Mouse (Mus musculus) layer of hippocampus, adult 8-10 months (tissue): ENCODE data around the gene Cxcr5. TPM values are rescaled to one million over a fixed set of nuclear protein-coding genes. Genes with fewer than 3 reads are reported as not detected.
"Not testable (repeated sequence)": the region's sequence is repeated elsewhere in the genome, so short reads cannot be mapped to it uniquely, and the experiment has no call there.

Experiments used
- DNase-seq, 2 experiments: peaks; one replicate each; pipeline ENCODE4 v3.0.0; 2022; ENCODE audit warnings: low spot score in 2 of 2
- total RNA-seq, 4 experiments: library from RNA; stranded (reverse); gene quantifications; 2 replicates each; pipeline ENCODE4 v1.2.4; 2022

Cxcr5 gene
- total RNA-seq, 4 experiments from 2014 or later: not detected

DNA sequence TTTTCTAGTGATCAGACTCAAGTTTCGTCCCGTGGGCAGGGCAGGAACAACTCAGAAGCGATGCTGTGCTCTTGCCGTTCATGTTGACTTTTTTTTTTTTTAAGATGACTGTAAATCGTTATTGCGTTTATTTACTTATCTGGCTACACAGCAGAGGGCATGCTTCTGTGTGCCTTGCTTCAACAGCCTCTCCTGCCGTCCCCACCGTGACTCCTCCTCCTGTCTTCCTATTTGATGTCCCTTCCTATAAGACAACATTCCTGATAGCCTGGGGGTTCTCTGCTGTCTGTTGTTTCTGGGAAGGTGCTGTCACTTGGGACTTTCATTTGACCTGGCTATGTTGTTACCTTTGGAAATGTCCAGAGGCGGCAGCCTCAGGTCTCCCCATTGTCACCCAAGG is 26.9 kb upstream of the Cxcr5 start:
- DNase-seq: no peak

DNA sequence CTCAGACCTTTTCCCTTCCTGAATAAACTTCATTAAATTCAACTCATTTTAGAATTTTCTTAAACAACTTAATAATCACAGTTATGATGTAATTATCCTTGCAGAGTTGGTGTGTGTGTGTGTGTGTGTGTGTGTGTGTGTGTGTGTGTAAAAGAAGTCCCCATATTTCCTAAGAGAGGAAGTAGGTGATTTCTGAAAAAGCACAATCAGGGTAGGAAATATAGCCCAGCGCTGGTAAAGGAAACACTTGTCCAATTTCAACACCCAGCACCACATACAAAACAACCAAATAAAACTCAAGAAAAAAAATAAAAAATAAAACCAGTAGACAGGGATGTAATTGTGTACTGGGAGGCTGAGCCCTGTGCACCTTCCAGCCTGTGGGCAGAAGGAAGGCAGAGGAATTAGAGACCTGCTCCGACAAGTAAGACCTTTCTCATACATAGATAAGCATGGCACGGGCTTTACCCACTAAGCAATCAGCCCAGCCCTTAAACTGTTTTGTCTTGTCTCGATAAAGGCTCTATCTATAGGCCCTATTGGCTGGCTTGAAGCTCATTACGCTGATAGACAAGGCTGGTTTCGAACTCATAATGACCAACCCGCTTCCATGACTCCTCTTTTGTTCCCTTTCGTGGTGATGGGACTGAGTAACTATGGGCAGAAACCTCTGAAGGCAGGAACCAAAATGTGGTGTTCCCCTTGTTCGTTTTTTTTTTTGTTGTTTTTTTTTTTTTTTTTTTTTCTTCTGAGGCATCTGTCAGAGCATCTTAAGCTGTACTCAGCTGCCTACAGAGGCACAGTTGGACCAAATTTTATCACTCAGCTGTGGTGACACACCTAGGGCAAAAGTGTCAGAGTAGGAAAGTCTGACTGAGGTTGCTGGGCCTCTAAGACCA is 25.8 kb upstream of the Cxcr5 start:
- DNase-seq: no peak

DNA sequence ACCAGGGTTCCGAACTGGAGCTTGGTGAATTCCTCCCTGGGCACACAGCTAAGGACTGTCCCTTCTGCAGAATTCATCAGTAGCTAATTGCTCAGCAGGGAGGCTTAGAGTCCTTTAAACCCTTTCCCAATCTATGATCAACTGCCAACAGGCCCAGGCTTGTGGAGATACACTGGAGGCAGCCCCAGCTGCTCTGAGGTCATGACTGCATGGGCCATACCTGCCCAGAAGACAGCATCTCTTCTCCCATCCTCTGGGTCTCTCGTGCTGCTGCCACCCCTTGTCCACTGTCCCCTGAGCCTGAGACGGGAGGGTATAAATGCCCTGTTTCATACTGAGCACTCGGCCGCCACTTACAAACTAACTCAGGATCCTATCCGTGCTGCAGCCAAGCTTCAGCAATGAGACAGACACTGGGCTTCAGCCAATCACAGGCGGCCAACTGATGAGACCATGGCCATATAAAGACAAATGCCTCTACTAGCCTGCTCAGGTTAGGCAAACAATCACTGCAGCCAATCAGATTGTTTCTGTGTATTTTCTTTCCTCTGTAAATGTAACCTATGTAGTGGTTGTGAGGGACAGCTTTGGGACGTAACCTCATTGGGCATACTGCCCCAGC is 25.1 kb upstream of the Cxcr5 start:
- DNase-seq: no peak

GRCm38 (mm10) chr9:44582390-44582789 is 20.7 kb upstream of the Cxcr5 start:
- DNase-seq: no peak

DNA sequence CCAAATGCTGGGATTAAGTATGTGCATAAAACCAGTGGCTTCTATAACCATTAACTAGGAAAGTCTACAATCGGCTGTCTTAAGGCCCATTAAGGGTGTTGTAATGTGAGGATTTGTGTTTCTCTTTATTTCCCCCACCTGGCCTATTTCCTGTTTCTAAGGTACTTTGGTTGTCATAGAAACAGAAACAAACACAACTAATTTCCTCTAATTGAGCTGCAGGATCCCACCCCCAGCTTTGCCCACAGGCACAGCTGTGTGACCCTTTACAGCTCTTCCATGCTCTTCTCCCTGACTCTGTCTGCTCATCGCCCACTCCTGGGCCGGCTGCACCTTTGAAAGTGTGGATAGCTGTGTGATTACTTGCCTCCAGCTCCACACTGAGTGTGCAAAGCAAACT is 19.7 kb upstream of the Cxcr5 start:
- DNase-seq: no peak

GRCm38 (mm10) chr9:44580085-44580484 is 18.4 kb upstream of the Cxcr5 start:
- no peak for DNase-seq

- DNase-seq: no peak
Measured at GRCm38 (mm10) chr9:44579392-44579791, 17.7 kb upstream of the Cxcr5 start.

DNA sequence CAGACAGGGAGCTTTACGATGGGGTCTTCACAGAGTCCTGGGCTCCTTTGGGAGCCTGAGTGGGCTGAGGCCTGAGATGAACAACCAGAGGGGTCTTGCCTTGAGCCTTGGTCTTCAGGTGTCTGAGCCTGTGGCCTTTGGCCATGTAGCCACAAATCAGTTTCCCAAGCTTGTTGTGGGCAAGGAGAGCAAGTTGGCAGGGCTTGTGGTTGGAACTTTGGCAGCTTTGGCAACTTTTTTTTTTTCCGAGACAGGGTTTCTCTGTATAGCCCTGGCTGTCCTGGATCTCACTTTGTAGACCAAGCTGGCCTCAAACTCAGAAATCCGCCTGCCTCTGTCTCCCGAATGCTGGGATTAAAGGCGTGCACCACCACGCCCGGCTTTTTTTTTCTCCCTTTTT is 14.4 kb upstream of the Cxcr5 start:
- not testable (repeated sequence) for DNase-seq

- DNase-seq: no peak
Measured at GRCm38 (mm10) chr9:44575095-44575494, 13.4 kb upstream of the Cxcr5 start.

GRCm38 (mm10) chr9:44573306-44573705 is 11.6 kb upstream of the Cxcr5 start:
- DNase-seq: no peak

- no peak for DNase-seq
Measured at GRCm38 (mm10) chr9:44570939-44571382, 9.3 kb upstream of the Cxcr5 start.

DNA sequence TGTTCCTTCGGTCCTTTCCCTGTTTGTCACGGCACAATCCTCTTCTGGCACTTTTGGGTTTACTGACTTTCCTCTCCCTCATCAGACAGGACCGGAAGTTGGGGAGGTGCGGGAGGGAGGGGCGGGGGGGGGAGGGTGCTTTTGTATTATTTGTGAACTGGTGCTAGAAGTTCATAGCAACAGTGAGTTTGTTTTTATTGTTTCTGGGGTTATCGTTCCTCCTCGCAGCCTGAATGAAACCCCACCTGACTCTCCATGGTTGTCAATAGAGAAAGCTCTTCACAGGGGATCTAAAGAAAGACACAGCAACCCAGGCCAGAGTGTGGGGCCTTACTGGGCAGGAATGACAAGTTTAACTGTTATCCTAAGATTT is 6.4 kb upstream of the Cxcr5 start:
- no peak for DNase-seq

DNA sequence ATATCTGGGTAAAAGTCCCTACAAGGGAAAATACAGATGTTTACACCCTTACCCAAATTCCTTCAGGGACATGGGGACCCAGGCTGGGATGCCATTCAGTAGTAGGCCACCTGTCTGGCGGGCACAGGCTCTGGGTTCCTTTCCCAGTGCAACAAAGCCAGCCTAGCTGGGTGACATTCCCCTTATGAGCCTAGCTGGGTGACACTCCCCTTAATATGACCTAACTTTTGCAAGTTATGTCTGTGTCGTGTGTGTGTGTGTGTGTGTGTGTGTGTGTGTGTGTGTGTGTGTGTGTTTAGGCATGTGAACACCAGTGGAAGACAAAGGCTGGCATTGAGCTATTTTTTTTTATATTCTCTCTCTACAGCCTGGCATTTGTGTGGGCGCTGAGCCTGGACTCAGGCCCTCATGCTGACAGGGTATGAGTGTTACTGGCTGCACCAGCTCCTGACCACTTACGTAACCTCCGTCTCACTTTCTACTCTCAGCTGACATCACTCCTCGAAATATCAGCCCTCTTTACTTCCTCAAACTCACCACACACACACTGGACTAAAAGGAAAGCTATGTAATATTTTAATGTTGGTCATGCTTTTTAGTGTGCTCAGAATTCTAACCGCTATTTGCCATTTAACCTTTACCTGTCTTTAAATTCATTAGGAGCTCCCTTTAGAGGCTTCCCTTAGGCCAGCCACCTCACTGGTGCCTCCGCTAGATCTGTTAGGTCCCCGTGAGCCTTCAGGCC is 5.8 kb upstream of the Cxcr5 start:
- DNase-seq: no peak

DNA sequence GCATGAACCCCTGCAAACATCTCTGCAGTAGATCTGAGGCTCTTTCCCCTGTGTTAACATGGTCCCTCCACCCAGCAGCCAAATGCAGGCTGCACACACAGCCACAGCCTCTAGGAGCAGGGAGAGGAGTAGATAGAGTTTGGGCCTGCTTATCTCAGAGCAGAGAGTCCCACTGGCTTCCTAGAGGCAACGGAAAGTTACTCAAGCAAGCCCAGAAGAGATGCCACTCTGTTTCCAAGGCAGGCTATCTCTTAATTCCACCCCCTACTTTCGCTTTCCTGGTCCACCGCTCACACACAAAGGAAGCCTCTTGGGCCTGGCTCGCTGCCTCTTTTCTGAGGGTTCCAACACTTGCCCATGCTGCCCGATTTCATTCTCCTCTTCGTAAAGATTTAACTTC is 3.7 kb upstream of the Cxcr5 start:
- no peak for DNase-seq

DNA sequence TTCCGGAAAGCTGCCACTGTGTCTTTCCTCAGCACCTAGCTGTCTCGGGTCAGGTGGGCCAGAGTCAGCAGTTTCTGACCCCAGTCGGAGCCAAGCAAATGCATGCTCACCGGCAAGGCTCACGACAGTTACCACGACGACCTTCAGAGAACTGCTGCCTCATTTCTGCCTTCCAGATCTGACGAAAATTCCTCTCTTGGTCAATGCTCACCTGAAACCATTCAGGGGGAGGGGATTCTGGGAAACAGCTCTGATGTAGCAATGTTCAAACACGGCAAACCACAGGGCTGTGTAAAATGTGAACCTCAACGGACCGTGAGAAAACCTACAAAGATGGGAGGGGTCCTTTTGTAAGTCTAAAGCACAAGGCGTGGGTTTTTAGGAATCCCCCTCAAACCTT is 1.3 kb upstream of the Cxcr5 start:
- DNase-seq: no peak

DNA sequence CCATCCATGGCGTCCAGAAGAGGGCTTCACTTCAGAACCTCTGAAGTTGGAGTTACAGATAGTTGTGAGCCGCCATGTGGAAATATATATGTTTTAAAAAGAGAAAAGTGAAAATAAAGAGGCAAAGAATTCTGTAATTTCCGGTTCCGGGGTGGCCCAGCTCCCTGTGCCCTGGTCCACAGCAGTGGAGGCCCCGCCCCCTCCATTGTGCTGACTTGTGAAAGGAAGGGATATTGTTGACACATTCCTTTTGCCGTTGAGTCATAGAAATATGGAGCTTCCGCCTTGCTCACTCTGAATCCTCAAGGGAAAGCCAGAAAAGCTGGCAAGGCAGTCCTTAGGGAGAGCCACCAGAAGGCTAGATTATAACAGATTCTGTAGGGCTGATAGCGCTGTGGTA is 9.5 kb downstream of the Cxcr5 start:
- no peak for DNase-seq

GRCm38 (mm10) chr9:44551138-44551537 is 10.5 kb downstream of the Cxcr5 start:
- DNase-seq: no peak

DNA sequence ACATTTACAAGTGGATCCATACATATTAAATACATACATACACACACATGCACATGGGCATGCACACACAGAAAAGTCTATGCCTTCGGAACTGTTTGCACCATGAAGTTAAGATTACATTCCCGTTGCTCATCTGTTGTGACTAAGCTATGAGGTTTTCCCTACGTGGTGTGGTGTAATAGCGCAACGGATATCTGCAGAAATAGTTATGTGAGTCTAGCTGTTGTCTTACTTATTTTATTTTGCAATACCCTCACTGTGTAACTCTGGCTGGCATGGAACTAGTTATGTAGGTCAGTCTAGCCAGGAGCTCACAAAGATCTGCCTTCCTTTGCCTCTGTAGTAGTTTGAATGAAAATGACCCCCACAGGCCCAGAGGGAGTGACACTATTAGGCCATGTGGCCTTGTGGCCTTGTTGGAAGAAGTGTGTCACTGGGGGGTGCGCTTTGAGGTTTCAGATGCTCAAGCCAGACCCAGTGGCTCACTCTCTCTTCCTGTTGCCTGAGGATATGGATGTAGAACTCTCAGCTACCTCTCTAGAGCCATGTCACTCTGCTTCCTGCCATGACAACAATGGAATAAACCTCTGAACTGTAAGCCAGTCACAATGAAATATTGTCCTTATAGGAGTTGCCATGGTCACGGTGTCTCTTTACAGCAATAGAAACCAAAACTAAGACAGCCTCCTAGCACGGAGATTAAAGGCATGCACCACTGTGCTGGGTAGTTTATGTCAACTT is 13.1 kb downstream of the Cxcr5 start:
- DNase-seq: no peak

DNA sequence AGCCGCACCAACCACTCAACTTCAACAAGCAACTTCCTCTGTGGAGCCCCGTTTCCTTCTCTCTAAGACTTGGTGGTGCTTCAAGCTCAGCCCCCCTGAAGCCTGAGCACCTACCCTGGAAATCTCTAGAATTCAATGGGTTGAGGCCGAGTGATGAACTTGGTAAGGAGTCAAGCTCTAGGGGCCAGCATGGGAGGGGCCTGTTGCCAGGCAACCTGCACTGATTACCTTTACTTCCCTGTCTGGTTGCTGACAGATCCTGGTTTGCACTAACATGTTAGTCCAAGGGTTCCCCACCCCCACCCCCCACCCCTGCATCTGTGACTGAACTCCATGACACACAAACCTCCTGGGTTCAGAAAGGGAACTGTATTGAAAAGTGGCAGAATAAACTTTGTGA is 16.7 kb downstream of the Cxcr5 start:
- no peak for DNase-seq

DNA sequence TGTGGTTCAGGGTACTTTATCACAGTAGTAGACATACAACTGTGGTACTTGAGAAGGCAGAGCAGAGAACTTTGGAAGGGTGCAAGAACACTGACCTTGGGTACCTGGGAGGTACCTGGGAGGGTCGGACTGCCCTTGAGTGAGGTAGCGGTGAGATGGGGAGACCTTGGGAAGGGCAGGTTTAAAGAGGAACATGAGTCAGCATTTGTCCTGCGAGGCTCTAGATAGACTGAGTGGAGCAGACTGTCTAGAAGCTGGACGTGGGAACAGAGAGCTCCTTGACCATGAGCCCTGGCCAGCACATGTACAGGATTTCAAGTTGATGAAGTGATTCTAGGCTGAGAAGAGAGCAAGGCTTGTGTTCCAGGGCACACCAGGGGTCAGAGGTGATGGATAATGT is 19.3 kb downstream of the Cxcr5 start:
- no peak for DNase-seq

GRCm38 (mm10) chr9:44540676-44541075 is 21.0 kb downstream of the Cxcr5 start:
- no peak for DNase-seq
